Mouse (Mus musculus): Measurements from ENCODE around the gene Gde1. TPM values are rescaled to one million over a fixed set of nuclear protein-coding genes. Genes with fewer than 3 reads are reported as not detected.

The Gde1 gene
- 100 to 1,000 TPM; 132 to 137 TPM for total RNA-seq (2021)
- long read RNA-seq, experiment 1, transcript Gde1-201 (6 exons, 1,582 nt) = major isoform, 218 of 278 reads
- long read RNA-seq, experiment 1, partial matches to known transcripts = 4 of 278 reads
- long read RNA-seq, experiment 1, other reads (novel, unspliced or antisense) = 55 of 278 reads
- long read RNA-seq, experiment 2, transcript Gde1-201 (6 exons, 1,582 nt) = major isoform, 89 of 100 reads
- long read RNA-seq, experiment 2, partial matches to known transcripts = 1 of 100 reads
- long read RNA-seq, experiment 2, other reads (novel, unspliced or antisense) = 9 of 100 reads

DNA sequence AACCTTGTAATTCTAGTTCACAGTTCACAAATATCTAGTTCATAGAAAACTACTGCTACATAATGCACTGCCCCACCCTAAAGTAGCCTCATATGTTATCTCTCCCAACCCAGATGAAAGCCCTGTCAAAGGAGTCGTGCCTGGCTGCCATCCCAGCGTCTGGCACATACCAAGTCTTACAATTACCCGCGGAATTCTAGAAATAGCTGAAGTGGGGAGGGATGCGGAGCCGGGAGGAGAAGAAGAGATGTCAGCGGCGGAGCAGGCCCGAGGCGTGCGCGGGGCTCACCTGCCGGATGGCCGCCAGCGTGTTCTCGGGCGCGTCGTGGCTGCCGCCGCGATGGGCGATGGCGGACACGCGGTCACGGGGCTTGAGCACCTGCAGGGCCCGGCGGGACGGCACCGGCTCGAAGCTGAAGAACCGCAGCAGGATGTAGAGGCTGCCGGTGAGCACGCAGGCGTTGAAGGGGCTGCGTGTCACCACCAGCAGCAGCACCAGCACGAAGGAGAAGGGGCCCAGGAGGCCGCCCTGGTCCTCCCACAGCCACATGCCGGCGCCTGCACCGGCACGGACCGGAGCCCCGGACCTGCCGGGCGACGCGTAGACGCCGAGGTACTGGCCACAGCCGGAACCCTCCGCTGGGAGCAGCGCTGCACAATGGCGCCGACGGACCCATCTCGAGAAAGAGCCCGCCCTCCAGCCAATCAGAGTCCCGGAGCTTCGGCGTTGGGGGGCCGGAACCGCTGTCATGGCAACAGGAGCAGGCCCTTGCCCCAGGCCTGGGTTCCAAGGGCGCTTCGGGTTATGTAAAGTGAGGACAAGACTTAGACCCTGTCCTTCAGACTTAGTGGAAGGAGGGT is at the start of gene Gde1:
Gene Gde1, minus strand, starts transcription at position 678 of the 861 bp plus-strand sequence.
- DNase-seq = peak; percentile 95 to 97

DNA sequence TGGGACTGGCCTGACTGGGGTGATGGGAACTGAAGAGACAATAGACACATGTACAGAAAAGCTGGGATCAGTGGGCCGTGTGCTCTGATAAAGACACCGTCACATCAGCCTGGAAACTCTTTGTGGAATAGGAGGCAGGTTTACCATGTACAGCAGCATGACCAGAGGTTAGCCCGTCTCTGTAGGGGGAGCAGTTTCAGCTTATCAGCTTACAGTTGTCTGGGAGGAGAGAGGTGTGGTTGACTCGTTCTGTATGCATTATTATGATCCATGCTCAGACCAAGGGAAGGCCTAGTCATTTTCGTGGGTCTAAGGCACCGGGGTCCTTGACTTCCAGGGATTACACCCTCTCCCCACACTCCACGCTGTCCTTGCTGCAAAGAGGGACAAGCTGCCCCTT is 46.0 kb upstream of the Gde1 start:
- no peak for DNase-seq

DNA sequence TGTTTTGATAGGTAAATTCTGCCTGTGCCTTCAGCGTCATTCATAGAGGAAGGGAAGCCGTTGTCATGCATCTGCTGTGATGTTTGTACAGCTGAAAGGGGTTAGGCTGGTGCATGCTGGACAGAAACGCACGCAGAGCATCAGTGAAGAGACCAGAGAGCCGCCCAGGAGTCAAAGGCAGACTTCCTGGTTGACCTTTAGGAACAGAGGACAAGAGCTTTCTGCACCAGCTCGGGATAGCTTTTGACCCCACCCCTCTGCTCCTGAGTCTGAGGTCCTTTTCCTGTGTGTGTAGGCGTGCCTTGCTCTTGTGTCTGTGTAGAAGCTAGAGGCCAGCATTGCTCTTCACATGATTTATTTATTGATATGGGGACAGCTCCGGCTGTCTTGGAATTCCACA is 44.1 kb upstream of the Gde1 start:
- DNase-seq = no peak

DNA sequence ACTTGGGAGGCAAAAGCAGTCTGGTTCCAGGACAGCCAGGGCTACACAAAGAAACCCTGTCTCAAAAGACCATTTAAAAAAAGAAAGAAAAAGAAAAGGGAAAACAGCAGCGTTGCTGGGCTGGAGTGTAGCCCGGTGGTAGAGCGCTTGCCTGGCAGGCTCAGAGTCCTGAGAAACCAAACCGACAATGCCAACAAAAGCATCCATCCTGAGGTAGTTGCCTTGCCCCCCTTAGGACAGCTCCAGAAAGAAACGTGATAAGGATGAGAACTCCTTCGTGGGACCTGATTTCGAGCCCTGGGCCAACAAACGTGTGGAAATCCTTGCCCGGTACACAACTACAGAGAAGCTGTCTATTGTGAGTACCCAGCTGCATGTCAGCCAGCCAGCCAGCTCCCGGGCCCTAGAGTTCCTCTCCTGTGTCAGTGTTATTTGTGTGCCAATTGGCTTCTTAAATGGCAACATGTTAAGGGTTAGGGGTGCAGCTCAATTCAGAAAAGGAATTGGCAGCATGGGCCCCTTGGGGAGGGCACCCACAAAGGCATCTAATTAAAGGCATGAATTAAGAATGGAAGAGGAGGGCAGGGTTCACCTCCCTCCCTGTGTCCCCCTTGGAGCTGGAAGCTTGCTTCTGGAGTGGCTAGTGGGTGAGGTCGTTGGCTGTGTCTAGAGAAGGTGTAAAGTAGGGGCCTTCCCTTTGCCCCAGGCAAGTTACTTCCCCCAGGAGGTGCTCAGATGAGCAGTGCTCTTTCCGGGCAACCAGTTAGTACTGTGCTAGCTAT is 42.5 kb upstream of the Gde1 start:
- no peak for DNase-seq

DNA sequence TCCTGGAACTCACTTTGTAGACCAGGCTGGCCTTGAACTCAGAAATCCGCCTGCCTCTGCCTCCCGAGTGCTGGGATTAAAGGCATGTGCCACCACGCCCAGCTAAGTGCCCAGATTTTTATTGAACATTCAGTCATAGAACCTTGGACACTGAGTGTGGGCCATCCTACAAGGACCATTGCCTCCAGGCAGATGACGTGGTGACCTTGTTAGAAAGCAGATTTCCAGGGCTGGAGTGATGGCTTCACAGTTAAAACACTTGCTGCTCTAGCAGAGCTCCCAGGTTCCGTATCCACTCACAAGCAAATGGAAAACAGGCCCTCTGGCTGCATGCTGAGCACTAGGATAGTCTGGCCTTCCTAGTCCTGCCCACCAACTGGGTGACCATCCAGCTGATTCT is 39.2 kb upstream of the Gde1 start:
- DNase-seq = peak; percentile 51 to 60

DNA sequence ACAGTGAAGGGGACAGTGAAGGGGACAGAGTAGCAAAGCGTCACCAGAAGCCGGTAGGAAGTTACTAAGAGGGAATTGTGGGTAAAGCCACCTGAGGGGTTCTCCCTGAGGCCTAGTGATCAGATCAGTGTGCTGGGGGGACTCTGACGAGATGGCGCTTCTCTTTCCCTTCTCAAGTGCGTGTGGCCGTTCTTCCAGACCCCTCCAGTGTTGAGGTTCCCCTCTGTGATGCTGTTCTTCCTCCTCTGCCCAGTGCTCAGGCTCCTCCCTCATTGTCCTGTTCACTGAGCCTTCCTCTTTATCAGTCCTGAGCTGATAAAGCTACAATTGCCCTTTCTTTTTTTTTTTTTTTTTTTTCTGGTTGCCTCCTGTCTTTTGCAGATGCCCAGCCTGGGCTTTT is 36.7 kb upstream of the Gde1 start:
- no peak for DNase-seq

DNA sequence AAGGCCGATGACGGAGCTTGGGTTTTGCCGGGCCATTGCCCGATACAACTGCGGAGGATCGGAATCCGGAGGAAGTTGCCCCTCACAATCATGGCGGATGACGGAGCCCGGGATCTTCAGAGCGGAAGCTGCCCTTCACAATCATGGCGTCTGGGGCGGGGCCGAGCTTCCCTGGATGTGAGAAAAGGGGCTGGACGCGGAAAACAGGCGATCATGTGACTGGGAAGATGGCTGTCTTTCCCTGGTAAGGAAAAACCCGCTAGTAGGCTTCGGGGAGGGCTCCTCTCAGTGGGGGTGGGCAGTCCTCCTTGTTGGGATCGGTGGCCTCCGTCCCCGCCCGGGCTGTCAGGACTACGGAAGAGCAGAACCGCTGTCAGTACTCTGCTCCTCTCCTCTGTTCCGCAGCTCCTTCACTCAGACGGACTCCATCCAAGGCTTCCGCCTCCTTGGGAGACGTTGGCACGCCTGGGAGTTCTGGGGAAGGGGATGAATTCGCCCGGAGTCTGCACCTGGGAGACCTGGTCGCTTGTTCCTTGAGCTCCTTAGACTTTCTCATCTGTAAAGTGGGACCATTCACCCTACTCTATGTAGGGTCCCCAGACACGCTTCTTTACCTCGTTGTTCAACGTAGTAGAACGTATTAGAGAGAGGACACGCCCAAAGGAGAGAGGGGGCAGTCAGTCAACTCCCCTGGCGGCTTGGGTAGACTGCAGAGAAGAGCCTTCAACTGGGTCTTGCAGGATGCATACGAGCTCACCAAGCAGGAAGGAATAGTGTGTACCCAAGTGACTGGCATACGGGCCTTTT is 35.2 kb upstream of the Gde1 start:
- DNase-seq = peak; percentile 97 to 98

DNA sequence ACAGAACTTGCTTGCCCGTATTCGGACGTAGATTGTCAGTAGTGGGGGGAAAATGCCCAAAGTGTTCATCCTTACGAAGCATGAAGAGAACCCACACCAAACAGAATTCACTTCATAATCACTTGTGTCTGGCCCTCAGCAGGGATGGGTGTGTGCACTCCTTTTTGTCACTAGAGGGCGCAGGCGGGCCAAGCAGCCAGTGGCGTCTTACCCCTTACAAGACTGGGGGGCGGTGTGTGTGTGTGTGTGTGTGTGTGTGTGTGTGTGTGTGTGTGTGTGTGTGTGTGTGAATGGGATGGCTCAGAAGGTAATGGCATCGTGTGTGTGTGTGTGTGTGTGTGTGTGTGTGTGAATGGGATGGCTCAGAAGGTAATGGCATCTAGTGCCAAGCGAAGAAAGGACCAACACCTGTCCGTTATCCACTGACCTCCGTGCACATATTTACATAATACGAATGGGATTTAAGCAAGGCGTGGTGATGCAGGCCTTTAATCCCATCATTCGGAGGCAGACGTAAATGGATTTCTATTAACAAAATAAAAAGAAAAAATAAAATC is 34.5 kb upstream of the Gde1 start, which contains the start of gene Vps35l:
Gene Vps35l, plus strand, starts transcription at position 252 of the 557 bp plus-strand sequence.
- DNase-seq = peak; percentile 80 to 87

DNA sequence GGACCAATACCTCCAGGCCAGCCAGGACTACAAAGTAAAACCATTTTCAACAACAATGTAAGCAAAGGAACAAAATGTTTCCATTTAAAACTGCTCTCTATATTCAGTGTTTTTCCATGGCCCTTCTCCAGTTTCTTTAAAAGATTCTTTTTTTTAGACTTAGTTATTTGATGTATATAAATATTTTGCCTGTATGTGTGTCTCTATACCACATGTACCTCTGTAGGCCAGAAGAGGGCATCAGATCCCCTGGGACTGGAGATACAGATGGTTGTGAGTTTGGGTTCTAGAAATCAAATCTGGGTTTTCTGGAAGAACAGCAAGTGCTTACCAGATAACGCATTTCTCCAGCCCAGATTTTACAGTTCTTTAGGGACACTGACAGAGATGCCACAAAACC is 33.2 kb upstream of the Gde1 start:
- DNase-seq = no peak

DNA sequence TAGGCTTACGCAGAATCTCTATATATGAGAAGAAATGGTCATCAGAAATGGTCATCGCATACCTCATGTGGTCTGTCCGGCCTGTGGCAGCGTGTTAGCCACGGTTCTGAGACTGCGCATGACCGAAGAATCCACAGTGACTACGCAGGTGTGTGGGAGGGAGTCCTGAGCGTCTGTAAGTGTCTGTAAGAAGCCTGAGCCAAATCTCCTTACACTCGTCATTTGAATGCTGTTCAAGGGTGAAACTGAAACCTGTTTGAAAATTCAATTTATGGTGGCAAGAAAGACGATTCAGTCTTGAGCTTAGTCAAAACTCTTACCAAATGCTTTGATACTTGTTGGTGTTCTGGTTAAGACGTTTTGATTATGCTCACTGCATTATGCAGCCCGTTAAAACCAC is 27.6 kb upstream of the Gde1 start:
- DNase-seq = no peak

DNA sequence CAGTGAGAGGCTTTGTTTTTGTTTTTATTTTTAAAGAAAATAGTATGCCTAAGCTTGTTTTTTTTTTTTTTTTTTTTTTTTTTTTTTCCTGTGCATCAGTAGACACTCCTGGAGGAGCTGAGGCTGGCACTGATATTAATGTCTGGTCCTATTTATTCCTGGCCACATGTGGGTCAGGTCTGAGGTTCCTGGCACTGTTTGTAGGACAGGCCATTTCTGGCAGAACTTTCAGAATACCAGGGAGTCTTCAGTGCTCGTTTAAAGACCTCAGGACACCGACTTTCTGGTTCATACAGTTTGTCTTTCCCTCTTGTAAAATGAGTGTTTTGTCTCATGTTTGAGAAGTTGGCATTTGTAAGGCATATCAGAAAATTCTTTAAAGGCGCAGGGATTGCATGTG is 26.2 kb upstream of the Gde1 start:
- DNase-seq = no peak

DNA sequence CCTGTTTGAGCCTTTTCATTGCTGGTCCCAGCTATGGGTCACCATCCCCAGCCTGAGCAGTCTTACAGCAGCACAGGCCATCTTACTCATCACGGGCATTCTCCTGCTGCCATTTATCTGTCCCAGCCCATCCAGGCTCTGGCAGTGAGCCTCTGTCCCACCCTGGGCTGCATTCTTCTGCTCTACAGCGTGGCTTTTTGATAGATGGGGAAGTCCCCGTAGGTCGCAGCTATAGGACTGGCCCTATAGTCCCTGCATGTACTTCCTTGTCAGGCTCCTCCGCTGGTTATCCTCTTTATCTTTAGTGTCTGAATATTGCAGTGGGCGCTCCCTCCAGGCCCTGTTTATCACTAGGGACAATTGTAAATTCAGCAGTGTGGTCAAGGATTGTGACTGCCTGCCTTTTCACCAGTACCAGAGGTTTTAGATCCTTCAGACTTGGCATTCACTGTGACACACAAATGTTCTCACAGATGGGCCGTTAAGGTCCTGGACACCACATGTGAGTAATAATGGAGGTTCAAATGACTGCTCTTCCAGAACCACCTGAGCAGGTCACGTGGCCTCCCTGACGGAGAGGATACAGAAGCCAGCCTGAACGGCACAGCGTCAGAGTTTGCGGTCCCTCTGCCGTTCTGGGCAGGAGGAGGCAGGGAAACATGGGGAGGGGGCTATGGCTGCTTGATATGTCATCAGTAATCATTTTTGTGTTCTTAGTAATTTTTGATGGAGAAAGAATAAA is 23.4 kb upstream of the Gde1 start:
- no peak for DNase-seq

DNA sequence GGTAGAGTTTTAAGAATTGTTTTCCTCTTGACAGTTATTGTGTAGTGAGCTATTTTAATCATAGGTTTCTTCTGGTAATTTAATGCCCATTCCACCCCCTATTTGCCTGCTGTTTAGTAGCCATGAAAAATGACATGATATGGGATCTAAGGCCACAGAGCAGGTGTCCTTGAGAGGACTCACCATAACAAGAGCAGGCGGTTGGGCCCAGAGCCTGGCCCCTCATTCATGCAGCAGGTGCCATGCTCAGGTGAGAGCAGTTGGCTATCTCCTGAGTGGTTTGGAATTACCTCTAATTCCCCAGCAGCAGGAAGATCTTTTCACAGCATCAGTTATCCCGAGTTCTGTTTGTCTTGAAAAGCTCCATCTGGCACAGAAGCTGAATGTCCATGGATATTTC is 19.9 kb upstream of the Gde1 start:
- DNase-seq = no peak

DNA sequence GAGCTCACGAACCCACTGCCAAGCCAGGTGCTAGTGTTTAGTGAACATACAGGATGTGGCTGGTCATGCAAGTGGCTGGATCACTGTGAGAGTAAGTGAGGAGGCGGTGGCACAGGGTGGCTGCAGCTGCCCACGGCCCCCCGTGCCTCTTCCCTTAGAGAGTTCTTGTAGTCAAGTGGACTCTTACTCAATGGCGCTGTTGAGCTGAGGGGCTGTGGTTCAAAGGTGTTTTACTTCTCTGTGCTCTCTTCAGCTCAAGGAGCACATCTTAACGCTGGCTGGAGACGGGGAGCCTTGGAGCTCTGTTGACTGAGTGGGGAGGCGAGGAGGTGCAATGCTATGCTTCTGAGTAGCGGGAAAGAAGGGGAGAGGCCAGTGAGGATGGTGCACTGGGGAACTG is 18.3 kb upstream of the Gde1 start:
- no peak for DNase-seq

DNA sequence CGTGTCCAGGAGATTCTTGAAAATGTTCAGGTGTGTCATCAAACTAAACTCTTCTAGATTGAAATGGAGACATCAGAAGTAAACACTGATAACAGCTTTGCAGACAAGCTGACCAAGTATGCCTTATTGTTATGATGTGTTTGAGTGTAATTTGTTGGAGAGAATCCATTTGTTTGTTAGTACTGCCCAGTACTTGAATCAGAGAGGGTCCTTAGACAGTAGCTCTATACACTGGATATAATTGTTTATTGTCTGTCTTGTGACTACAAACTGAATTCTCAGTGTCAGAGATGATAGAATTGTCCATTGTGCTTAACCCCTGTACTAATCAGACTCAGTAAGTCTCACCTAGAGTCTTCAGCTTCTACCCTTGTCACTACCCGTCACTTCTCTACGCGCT is 12.5 kb upstream of the Gde1 start:
- DNase-seq = no peak

DNA sequence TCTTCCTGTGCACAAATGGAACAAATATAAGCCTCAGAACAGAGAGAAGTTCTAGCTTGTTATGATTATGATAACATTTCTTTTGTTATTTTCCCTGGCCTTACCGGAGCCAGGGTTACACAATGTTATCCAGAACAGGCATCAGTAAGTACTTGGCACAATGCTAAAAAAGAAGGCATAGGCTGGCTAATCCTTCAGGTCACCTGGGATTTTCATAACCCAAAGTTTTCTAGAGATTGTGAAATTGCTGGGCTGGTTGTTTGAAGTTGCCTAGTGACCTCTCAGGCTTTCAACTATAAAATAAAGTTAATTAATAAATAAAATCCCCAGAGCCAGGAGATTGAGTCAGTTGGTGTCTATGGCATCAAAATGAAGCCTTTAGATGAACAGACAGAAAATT is 9.3 kb upstream of the Gde1 start:
- DNase-seq = no peak

DNA sequence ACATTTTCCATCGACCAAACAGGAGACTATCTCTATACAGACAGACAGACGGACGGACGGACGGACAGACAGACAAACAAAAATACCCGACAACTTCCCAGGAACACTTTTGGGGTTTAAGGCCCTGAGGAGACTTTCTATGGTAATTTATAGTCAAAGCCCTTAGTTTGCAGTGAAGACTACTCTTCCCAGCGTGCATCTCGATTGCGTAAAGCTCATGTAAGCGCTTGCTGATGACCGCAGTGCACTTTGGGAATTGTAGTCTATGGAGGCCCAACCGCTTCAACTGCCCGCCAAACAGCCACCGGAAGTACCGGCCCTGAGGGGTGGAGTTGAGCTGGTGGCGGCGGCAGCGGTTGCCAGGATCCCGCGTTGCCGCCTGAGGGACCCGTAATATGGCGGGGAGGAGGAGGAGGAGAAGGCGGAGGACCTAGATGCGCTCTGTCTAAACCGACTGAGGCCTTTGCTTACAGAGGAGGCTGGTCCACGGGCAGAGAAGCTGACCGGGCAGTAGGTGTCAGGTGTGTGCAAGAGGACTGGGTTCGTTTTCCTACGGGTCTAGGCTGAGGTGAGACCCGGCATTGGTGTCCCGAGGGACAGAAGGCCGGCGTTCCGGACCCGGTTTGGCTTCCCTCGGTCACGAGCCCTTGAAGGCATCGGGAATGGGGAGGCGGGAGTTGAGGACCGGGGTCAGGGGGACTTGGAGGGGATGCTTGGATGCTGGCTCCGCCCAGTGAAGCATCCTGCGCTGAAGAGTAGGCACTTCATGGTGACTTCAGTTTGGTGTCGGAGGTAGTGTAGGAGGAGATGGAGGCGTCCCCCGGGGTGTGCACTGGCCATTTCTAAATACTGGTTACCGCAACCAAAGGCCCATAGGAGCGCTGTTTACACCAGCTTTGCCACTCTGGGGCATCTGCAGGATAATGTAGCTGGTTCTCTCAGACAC is 6.9 kb upstream of the Gde1 start, which contains the start of gene Ccp110:
Gene Ccp110, plus strand, starts transcription at position 325 of the 946 bp plus-strand sequence.
- DNase-seq = peak; percentile 95 to 96

DNA sequence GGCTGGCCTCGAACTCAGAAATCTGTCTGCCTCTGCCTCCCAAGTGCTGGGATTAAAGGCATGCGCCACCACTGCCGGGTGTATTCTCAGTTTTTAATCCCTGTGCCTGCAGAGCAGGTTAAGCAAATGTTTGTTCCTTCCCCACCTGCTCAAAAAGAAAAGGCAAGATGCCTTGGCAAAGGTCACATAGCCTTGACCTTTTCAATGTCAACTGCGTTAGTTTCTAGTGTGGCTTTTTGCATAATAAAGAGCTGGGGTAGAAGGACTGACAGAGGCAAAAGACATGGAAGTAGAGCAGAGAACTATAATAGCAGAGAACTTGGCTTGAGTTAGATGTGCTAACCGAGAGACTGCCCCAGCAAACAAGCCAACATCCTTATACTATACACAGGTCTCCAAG is 5.2 kb upstream of the Gde1 start:
- DNase-seq = no peak

DNA sequence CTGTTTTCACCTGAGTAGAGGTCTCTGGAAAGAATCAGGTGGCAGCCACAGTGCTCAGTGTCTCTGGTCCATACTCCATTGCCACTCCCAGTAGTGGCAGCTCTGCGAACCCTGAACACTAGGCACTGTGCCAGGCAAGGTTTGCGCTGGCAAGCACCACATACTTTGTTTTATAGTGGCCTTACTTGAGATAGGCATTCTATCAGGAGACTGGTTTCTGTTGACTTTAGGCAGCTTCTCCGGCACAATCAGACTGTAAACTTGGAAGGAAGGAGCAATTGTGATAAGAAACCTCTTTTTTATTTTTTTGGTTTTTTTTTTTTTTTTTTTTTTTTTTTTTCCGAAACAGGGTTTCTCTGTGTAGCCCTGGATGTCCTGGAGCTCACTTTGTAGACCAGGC is 2.4 kb upstream of the Gde1 start:
- no peak for DNase-seq

DNA sequence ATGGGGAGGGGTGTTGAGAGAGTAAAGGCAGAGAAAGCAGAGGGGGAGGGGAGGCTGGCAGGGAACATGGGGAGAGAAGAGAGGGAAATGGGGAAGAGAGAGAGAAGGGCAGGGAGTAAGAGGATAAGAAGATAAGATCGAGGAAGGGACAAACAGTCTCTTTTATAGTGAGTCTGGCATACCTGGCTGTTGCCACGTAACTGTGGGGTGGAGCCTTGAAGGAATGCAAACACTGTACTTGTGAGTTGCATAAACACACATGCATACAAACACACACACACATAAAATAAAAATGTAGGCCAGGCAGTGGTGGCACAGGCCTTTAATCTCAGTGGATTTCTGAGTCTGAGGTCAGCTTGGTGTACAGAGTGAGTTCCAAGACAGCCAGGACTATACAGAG is 1.6 kb upstream of the Gde1 start:
- no peak for DNase-seq
